Mouse (Mus musculus): ENCODE data around the gene Emsy. TPM values are rescaled to one million over a fixed set of nuclear protein-coding genes. Genes with fewer than 3 reads are reported as not detected.
A peak's percentile ranks its signal among the peaks of the same experiment; 100 is the strongest.

The Emsy gene
- polyA plus RNA-seq, 1 experiment from 2014 or later, result 42.5 TPM

GRCm38 (mm10) chr7:98694046-98694445 lies 37.5 kb upstream of the Emsy start:
- H3K27me3 ChIP-seq (ENCODE audit: control insufficient read depth, insufficient read depth, low read length), result no peaks in the 10 kb centered on the region
- WGBS (ENCODE audit: insufficient replicate concordance), result 69% methylated on average over 5 of the region's 5 CpGs
- ATAC-seq (replicated peaks; ENCODE audit: insufficient number of reproducible peaks, low FRiP score, low TSS enrichment), result no peak
- H3K27ac ChIP-seq (ENCODE audit: low read depth, low read length), result no peak overlapping the region
- no peak overlapping the region for H3K9ac ChIP-seq (ENCODE audit: low read depth, low read length)
- no peaks in the 10 kb centered on the region for H3K9me3 ChIP-seq (replicated peaks; ENCODE audit: control insufficient read depth, low read length)
- H3K36me3 ChIP-seq (ENCODE audit: control insufficient read depth, insufficient read depth, low read length), result no peaks in the 10 kb centered on the region
- no peak overlapping the region for H3K4me2 ChIP-seq
- peaks cover 7% of the 10 kb centered on the region; the same call in 1 of the 2 replicates for H3K4me1 ChIP-seq (ENCODE audit: control insufficient read depth, insufficient read depth, low read length)
- H3K4me3 ChIP-seq (ENCODE audit: low read depth, low read length), result no peak overlapping the region

GRCm38 (mm10) chr7:98692761-98693546 lies 36.4 kb upstream of the Emsy start:
- ATAC-seq (replicated peaks; ENCODE audit: insufficient number of reproducible peaks, low FRiP score, low TSS enrichment), result no peak
- Histone ChIP-seq H3K27me3 (ENCODE audit: control insufficient read depth, insufficient read depth, low read length) (no peaks in the 10 kb centered on the region), H3K9me3 (replicated peaks; ENCODE audit: control insufficient read depth, low read length) (no peaks in the 10 kb centered on the region), H3K36me3 (ENCODE audit: control insufficient read depth, insufficient read depth, low read length) (no peaks in the 10 kb centered on the region), H3K9ac (ENCODE audit: low read depth, low read length) (peak overlapping the region; percentile 61; the same call in 1 of the 2 replicates), H3K4me2 (peak overlapping the region; percentile 53), H3K27ac (ENCODE audit: low read depth, low read length) (no peak overlapping the region), H3K4me3 (ENCODE audit: low read depth, low read length) (no peak overlapping the region), H3K4me1 (ENCODE audit: control insufficient read depth, insufficient read depth, low read length) (peaks cover 7% of the 10 kb centered on the region; the same call in 1 of the 2 replicates)
- WGBS (ENCODE audit: insufficient replicate concordance), result 35% methylated on average over 24 of the region's 24 CpGs

GRCm38 (mm10) chr7:98690831-98691230 lies 34.2 kb upstream of the Emsy start:
- ATAC-seq (replicated peaks; ENCODE audit: insufficient number of reproducible peaks, low FRiP score, low TSS enrichment), result no peak
- WGBS (ENCODE audit: insufficient replicate concordance), result 15% methylated on average over 3 of the region's 3 CpGs
- Histone ChIP-seq H3K4me3 (ENCODE audit: low read depth, low read length) (no peak overlapping the region), H3K27ac (ENCODE audit: low read depth, low read length) (no peak overlapping the region), H3K4me2 (no peak overlapping the region), H3K36me3 (ENCODE audit: control insufficient read depth, insufficient read depth, low read length) (no peaks in the 10 kb centered on the region), H3K9ac (ENCODE audit: low read depth, low read length) (no peak overlapping the region), H3K27me3 (ENCODE audit: control insufficient read depth, insufficient read depth, low read length) (no peaks in the 10 kb centered on the region), H3K9me3 (replicated peaks; ENCODE audit: control insufficient read depth, low read length) (no peaks in the 10 kb centered on the region), H3K4me1 (ENCODE audit: control insufficient read depth, insufficient read depth, low read length) (peaks cover 10% of the 10 kb centered on the region)

GRCm38 (mm10) chr7:98690126-98690525 lies 33.5 kb upstream of the Emsy start:
- H3K9me3 ChIP-seq (replicated peaks; ENCODE audit: control insufficient read depth, low read length), result no peaks in the 10 kb centered on the region
- no peak overlapping the region for H3K9ac ChIP-seq (ENCODE audit: low read depth, low read length)
- H3K27ac ChIP-seq (ENCODE audit: low read depth, low read length), result no peak overlapping the region
- no peak overlapping the region for H3K4me3 ChIP-seq (ENCODE audit: low read depth, low read length)
- peaks cover 13% of the 10 kb centered on the region for H3K4me1 ChIP-seq (ENCODE audit: control insufficient read depth, insufficient read depth, low read length)
- no peaks in the 10 kb centered on the region for H3K27me3 ChIP-seq (ENCODE audit: control insufficient read depth, insufficient read depth, low read length)
- H3K36me3 ChIP-seq (ENCODE audit: control insufficient read depth, insufficient read depth, low read length), result no peaks in the 10 kb centered on the region
- WGBS (ENCODE audit: insufficient replicate concordance), result 70% methylated on average over 1 of the region's 1 CpGs
- no peak overlapping the region for H3K4me2 ChIP-seq
- ATAC-seq (replicated peaks; ENCODE audit: insufficient number of reproducible peaks, low FRiP score, low TSS enrichment), result no peak

- H3K27ac ChIP-seq (ENCODE audit: low read depth, low read length), result no peak overlapping the region
- ATAC-seq (replicated peaks; ENCODE audit: insufficient number of reproducible peaks, low FRiP score, low TSS enrichment), result 0 out of 2 replicates have a peak, but pooled peaks have one; percentile 52
Measured at GRCm38 (mm10) chr7:98685895-98686294, 29.3 kb upstream of the Emsy start.

GRCm38 (mm10) chr7:98682821-98683220 lies 26.2 kb upstream of the Emsy start:
- no peak for ATAC-seq (replicated peaks; ENCODE audit: insufficient number of reproducible peaks, low FRiP score, low TSS enrichment)
- WGBS (ENCODE audit: insufficient replicate concordance), result 85% methylated on average over 10 of the region's 10 CpGs
- no peaks in the 10 kb centered on the region for H3K9me3 ChIP-seq (replicated peaks; ENCODE audit: control insufficient read depth, low read length)

More at GRCm38 (mm10) chr7:98685895-98686294, 29.3 kb upstream of the Emsy start:
- Histone ChIP-seq H3K4me3 (ENCODE audit: low read depth, low read length) (peak overlapping the region; percentile 3; the same call in 1 of the 2 replicates), H3K4me2 (peak overlapping the region; percentile 16; the same call in 1 of the 2 replicates), H3K27me3 (ENCODE audit: control insufficient read depth, insufficient read depth, low read length) (no peaks in the 10 kb centered on the region), H3K36me3 (ENCODE audit: control insufficient read depth, insufficient read depth, low read length) (no peaks in the 10 kb centered on the region), H3K9ac (ENCODE audit: low read depth, low read length) (0 out of 2 replicates have a peak overlapping the region, but pooled peaks have one; percentile 22), H3K9me3 (replicated peaks; ENCODE audit: control insufficient read depth, low read length) (no peaks in the 10 kb centered on the region), H3K4me1 (ENCODE audit: control insufficient read depth, insufficient read depth, low read length) (peaks cover 10% of the 10 kb centered on the region)
- WGBS (ENCODE audit: insufficient replicate concordance), result 37% methylated on average over 13 of the region's 13 CpGs

GRCm38 (mm10) chr7:98680691-98681090 lies 24.1 kb upstream of the Emsy start:
- WGBS (ENCODE audit: insufficient replicate concordance), result 61% methylated on average over 2 of the region's 2 CpGs
- Histone ChIP-seq H3K4me2 (no peak overlapping the region), H3K27ac (ENCODE audit: low read depth, low read length) (no peak overlapping the region), H3K36me3 (ENCODE audit: control insufficient read depth, insufficient read depth, low read length) (no peaks in the 10 kb centered on the region), H3K9me3 (replicated peaks; ENCODE audit: control insufficient read depth, low read length) (no peaks in the 10 kb centered on the region), H3K9ac (ENCODE audit: low read depth, low read length) (no peak overlapping the region), H3K4me1 (ENCODE audit: control insufficient read depth, insufficient read depth, low read length) (peaks cover 15% of the 10 kb centered on the region), H3K27me3 (ENCODE audit: control insufficient read depth, insufficient read depth, low read length) (no peaks in the 10 kb centered on the region; the same call in 1 of the 2 replicates), H3K4me3 (ENCODE audit: low read depth, low read length) (no peak overlapping the region)
- ATAC-seq (replicated peaks; ENCODE audit: insufficient number of reproducible peaks, low FRiP score, low TSS enrichment), result no peak

More at GRCm38 (mm10) chr7:98682821-98683220, 26.2 kb upstream of the Emsy start:
- peaks cover 18% of the 10 kb centered on the region for H3K4me1 ChIP-seq (ENCODE audit: control insufficient read depth, insufficient read depth, low read length)
- no peak overlapping the region for H3K9ac ChIP-seq (ENCODE audit: low read depth, low read length)
- H3K4me2 ChIP-seq, result no peak overlapping the region
- no peak overlapping the region for H3K27ac ChIP-seq (ENCODE audit: low read depth, low read length)
- H3K4me3 ChIP-seq (ENCODE audit: low read depth, low read length), result no peak overlapping the region
- H3K36me3 ChIP-seq (ENCODE audit: control insufficient read depth, insufficient read depth, low read length), result no peaks in the 10 kb centered on the region
- no peaks in the 10 kb centered on the region; the same call in 1 of the 2 replicates for H3K27me3 ChIP-seq (ENCODE audit: control insufficient read depth, insufficient read depth, low read length)

GRCm38 (mm10) chr7:98678441-98678840 lies 21.9 kb upstream of the Emsy start:
- no peak overlapping the region for H3K4me3 ChIP-seq (ENCODE audit: low read depth, low read length)
- peak overlapping the region; percentile 37 for H3K4me2 ChIP-seq

More at GRCm38 (mm10) chr7:98678441-98678840, 21.9 kb upstream of the Emsy start:
- peak overlapping the region; percentile 32 for H3K27ac ChIP-seq (ENCODE audit: low read depth, low read length)
- 27% methylated on average over 7 of the region's 7 CpGs for WGBS (ENCODE audit: insufficient replicate concordance)
- H3K27me3 ChIP-seq (ENCODE audit: control insufficient read depth, insufficient read depth, low read length), result no peaks in the 10 kb centered on the region; the same call in 1 of the 2 replicates
- H3K36me3 ChIP-seq (ENCODE audit: control insufficient read depth, insufficient read depth, low read length), result no peaks in the 10 kb centered on the region
- H3K9ac ChIP-seq (ENCODE audit: low read depth, low read length), result no peak overlapping the region
- ATAC-seq (replicated peaks; ENCODE audit: insufficient number of reproducible peaks, low FRiP score, low TSS enrichment), result no peak
- peaks cover 10% of the 10 kb centered on the region; the same call in 1 of the 2 replicates for H3K4me1 ChIP-seq (ENCODE audit: control insufficient read depth, insufficient read depth, low read length)
- no peaks in the 10 kb centered on the region for H3K9me3 ChIP-seq (replicated peaks; ENCODE audit: control insufficient read depth, low read length)

Data from heart, embryonic 11.5 days (tissue).